Mouse (Mus musculus) midbrain, embryonic 15.5 days (tissue): Measurements from ENCODE around the gene Thnsl1. TPM values are rescaled to one million over a fixed set of nuclear protein-coding genes. Genes with fewer than 3 reads are reported as not detected.
A peak's percentile ranks its signal among the peaks of the same experiment; 100 is the strongest.

Experiments used
- ATAC-seq: fragments of 200-750 bp; cut with Nextera tagmentation; replicated peaks from 2 replicates; pipeline ENCODE4 v1.8.0; 2017; ENCODE audit warnings: moderate TSS enrichment
- H3K27ac ChIP-seq: fragments of 300-500 bp; sonication (generic); 2 replicates; pipeline ENCODE4 v1.5.1; 2015; ENCODE audit warnings: mild to moderate bottlenecking, inconsistent platforms
- H3K27me3 ChIP-seq: fragments of 300-500 bp; sonication (generic); replicated peaks from 2 replicates; pipeline ENCODE4 v1.6.1; 2015; ENCODE audit warnings: inconsistent platforms
- H3K36me3 ChIP-seq: fragments of 300-500 bp; sonication (generic); replicated peaks from 2 replicates; pipeline ENCODE4 v1.6.1; 2015; ENCODE audit warnings: inconsistent platforms
- H3K4me1 ChIP-seq: fragments of 300-500 bp; sonication (generic); 2 replicates; pipeline ENCODE4 v1.6.1; 2015; ENCODE audit warnings: inconsistent platforms
- H3K4me2 ChIP-seq: fragments of 300-500 bp; sonication (generic); 2 replicates; pipeline ENCODE4 v1.6.1; 2015; ENCODE audit warnings: inconsistent platforms, mild to moderate bottlenecking, moderate library complexity
- H3K4me3 ChIP-seq: fragments of 300-500 bp; sonication (generic); 2 replicates; pipeline ENCODE4 v1.5.1; 2015; ENCODE audit warnings: mild to moderate bottlenecking, inconsistent platforms
- H3K9ac ChIP-seq: fragments of 300-500 bp; sonication (generic); 2 replicates; pipeline ENCODE4 v1.6.1; 2015; ENCODE audit warnings: mild to moderate bottlenecking, inconsistent platforms
- H3K9me3 ChIP-seq: fragments of 300-500 bp; sonication (generic); 2 replicates; pipeline ENCODE4 v1.6.1; 2016; ENCODE audit warnings: inconsistent platforms
- WGBS: fragments of 180-500 bp; shearing (Covaris S2); methylation state at CpG from one replicate; pipeline ENCODE4 v1.1.7; 2015; ENCODE audit warnings: mixed read lengths; 5-methylcytosine and 5-hydroxymethylcytosine counted together
- polyA plus RNA-seq: library from polyadenylated mRNA; unstranded; fragments of >200 nt; fragmentation: Nextera tagmentation; extraction: Ambion mirVana; gene quantifications from 2 replicates; pipeline ENCODE4 v1.2.1, GENCODE M21; 2015

The Thnsl1 gene
- polyA plus RNA-seq = 24.4 TPM in 2 replicates

- Histone ChIP-seq H3K4me2 (peak within 1 kb of the TSS; percentile 61), H3K36me3 (no peaks in the 10 kb centered on the region), H3K4me3 (peak within 1 kb of the TSS; percentile 64), H3K9me3 (no peaks in the 10 kb centered on the region), H3K4me1 (peaks cover 24% of the 10 kb centered on the region), H3K27ac (peak within 1 kb of the TSS; percentile 88), H3K27me3 (no peaks in the 10 kb centered on the region), H3K9ac (peak within 1 kb of the TSS; percentile 61)
- 2% methylated on average over 43 of the region's 43 CpGs for WGBS
- peak; percentile 99 for ATAC-seq
These were observed at the start of gene Thnsl1, which contains the start of gene Enkur for GRCm38 (mm10) chr2:21204912-21205830. TSS of gene Thnsl1 (plus strand) at chr2:21205724. TSS of gene Enkur (minus strand) at chr2:21205365.

GRCm38 (mm10) chr2:21164296-21164695 lies 41.2 kb upstream of the Thnsl1 start:
- H3K9ac ChIP-seq = no peak overlapping the region
- no peaks in the 10 kb centered on the region for H3K9me3 ChIP-seq
- 65% methylated on average over 8 of the region's 8 CpGs for WGBS
- no peak overlapping the region for H3K4me2 ChIP-seq
- no peaks in the 10 kb centered on the region for H3K4me1 ChIP-seq
- H3K27ac ChIP-seq = no peak overlapping the region
- no peak overlapping the region for H3K4me3 ChIP-seq
- no peaks in the 10 kb centered on the region for H3K27me3 ChIP-seq
- no peak for ATAC-seq
- no peaks in the 10 kb centered on the region for H3K36me3 ChIP-seq

- no peak overlapping the region for H3K27ac ChIP-seq
- WGBS = 79% methylated on average over 1 of the region's 1 CpGs
- H3K27me3 ChIP-seq = no peaks in the 10 kb centered on the region
- H3K4me2 ChIP-seq = no peak overlapping the region
- no peak for ATAC-seq
- no peaks in the 10 kb centered on the region for H3K36me3 ChIP-seq
- no peak overlapping the region for H3K4me3 ChIP-seq
- H3K9ac ChIP-seq = no peak overlapping the region
- H3K4me1 ChIP-seq = no peaks in the 10 kb centered on the region
- no peaks in the 10 kb centered on the region for H3K9me3 ChIP-seq
These were observed 37.6 kb upstream of the Thnsl1 start for GRCm38 (mm10) chr2:21167916-21168315.

- no peak overlapping the region for H3K27ac ChIP-seq
- no peaks in the 10 kb centered on the region for H3K4me1 ChIP-seq
- no peaks in the 10 kb centered on the region for H3K9me3 ChIP-seq
- H3K4me2 ChIP-seq = no peak overlapping the region
- no peak overlapping the region for H3K4me3 ChIP-seq
- H3K27me3 ChIP-seq = no peaks in the 10 kb centered on the region
- H3K36me3 ChIP-seq = no peaks in the 10 kb centered on the region
- no peak overlapping the region for H3K9ac ChIP-seq
- 94% methylated on average over 3 of the region's 3 CpGs for WGBS
- ATAC-seq = no peak
These were observed 32.7 kb upstream of the Thnsl1 start for GRCm38 (mm10) chr2:21172797-21173196.

GRCm38 (mm10) chr2:21179136-21179535 lies 26.4 kb upstream of the Thnsl1 start:
- Histone ChIP-seq H3K4me1 (no peaks in the 10 kb centered on the region), H3K27ac (no peak overlapping the region), H3K27me3 (no peaks in the 10 kb centered on the region), H3K36me3 (no peaks in the 10 kb centered on the region), H3K4me2 (no peak overlapping the region), H3K9ac (no peak overlapping the region), H3K4me3 (no peak overlapping the region), H3K9me3 (no peaks in the 10 kb centered on the region)
- ATAC-seq = no peak
- 93% methylated on average over 5 of the region's 5 CpGs for WGBS

- no peak overlapping the region for H3K27ac ChIP-seq
- no peaks in the 10 kb centered on the region for H3K4me1 ChIP-seq
- no peaks in the 10 kb centered on the region for H3K27me3 ChIP-seq
- H3K36me3 ChIP-seq = no peaks in the 10 kb centered on the region
- H3K9ac ChIP-seq = no peak overlapping the region
- no peaks in the 10 kb centered on the region for H3K9me3 ChIP-seq
- WGBS = 78% methylated on average over 1 of the region's 1 CpGs
- no peak for ATAC-seq
- no peak overlapping the region for H3K4me3 ChIP-seq
- H3K4me2 ChIP-seq = no peak overlapping the region
These were observed 22.7 kb upstream of the Thnsl1 start for GRCm38 (mm10) chr2:21182811-21183210.

GRCm38 (mm10) chr2:21187576-21187975 lies 17.9 kb upstream of the Thnsl1 start:
- ATAC-seq = no peak
- Histone ChIP-seq H3K4me3 (no peak overlapping the region), H3K9me3 (no peaks in the 10 kb centered on the region), H3K4me2 (no peak overlapping the region), H3K9ac (no peak overlapping the region), H3K27me3 (no peaks in the 10 kb centered on the region), H3K36me3 (no peaks in the 10 kb centered on the region), H3K27ac (no peak overlapping the region), H3K4me1 (no peaks in the 10 kb centered on the region)
- 57% methylated on average over 7 of the region's 7 CpGs for WGBS

GRCm38 (mm10) chr2:21188610-21189009 lies 16.9 kb upstream of the Thnsl1 start:
- no peak overlapping the region for H3K27ac ChIP-seq
- no peak overlapping the region for H3K4me2 ChIP-seq
- 62% methylated on average over 4 of the region's 4 CpGs for WGBS
- peak; percentile 59; the same call in 1 of the 2 replicates for ATAC-seq
- H3K9me3 ChIP-seq = no peaks in the 10 kb centered on the region
- no peak overlapping the region for H3K9ac ChIP-seq
- no peaks in the 10 kb centered on the region for H3K4me1 ChIP-seq
- H3K4me3 ChIP-seq = no peak overlapping the region
- no peaks in the 10 kb centered on the region for H3K27me3 ChIP-seq
- no peaks in the 10 kb centered on the region for H3K36me3 ChIP-seq

- no peaks in the 10 kb centered on the region for H3K36me3 ChIP-seq
- no peaks in the 10 kb centered on the region for H3K4me1 ChIP-seq
- no peak overlapping the region for H3K27ac ChIP-seq
- H3K27me3 ChIP-seq = no peaks in the 10 kb centered on the region
- no peak overlapping the region for H3K4me2 ChIP-seq
- WGBS = 70% methylated on average over 1 of the region's 1 CpGs
- no peak overlapping the region for H3K9ac ChIP-seq
- H3K4me3 ChIP-seq = no peak overlapping the region
- no peak for ATAC-seq
- no peaks in the 10 kb centered on the region for H3K9me3 ChIP-seq
These were observed 14.3 kb upstream of the Thnsl1 start for GRCm38 (mm10) chr2:21191232-21191631.

- Histone ChIP-seq H3K9me3 (no peaks in the 10 kb centered on the region), H3K36me3 (no peaks in the 10 kb centered on the region), H3K4me3 (no peak overlapping the region), H3K4me2 (no peak overlapping the region), H3K9ac (no peak overlapping the region), H3K4me1 (no peaks in the 10 kb centered on the region), H3K27ac (no peak overlapping the region), H3K27me3 (no peaks in the 10 kb centered on the region)
- 91% methylated on average over 5 of the region's 5 CpGs for WGBS
- no peak for ATAC-seq
These were observed 10.3 kb upstream of the Thnsl1 start for GRCm38 (mm10) chr2:21195233-21195632.

- H3K4me2 ChIP-seq = no peak overlapping the region
- no peaks in the 10 kb centered on the region for H3K9me3 ChIP-seq
- H3K36me3 ChIP-seq = no peaks in the 10 kb centered on the region
- no peak overlapping the region for H3K4me3 ChIP-seq
- no peak overlapping the region for H3K27ac ChIP-seq
- no peak overlapping the region for H3K9ac ChIP-seq
- H3K27me3 ChIP-seq = no peaks in the 10 kb centered on the region
- no peak for ATAC-seq
- 65% methylated on average over 3 of the region's 3 CpGs for WGBS
- H3K4me1 ChIP-seq = no peaks in the 10 kb centered on the region
These were observed 6.5 kb upstream of the Thnsl1 start for GRCm38 (mm10) chr2:21199051-21199450.

- H3K4me3 ChIP-seq = no peak overlapping the region
- no peak overlapping the region for H3K9ac ChIP-seq
- H3K4me1 ChIP-seq = peaks cover 20% of the 10 kb centered on the region
- no peaks in the 10 kb centered on the region for H3K36me3 ChIP-seq
- no peaks in the 10 kb centered on the region for H3K27me3 ChIP-seq
- no peak overlapping the region for H3K27ac ChIP-seq
- 88% methylated on average over 2 of the region's 2 CpGs for WGBS
- H3K4me2 ChIP-seq = no peak overlapping the region
- ATAC-seq = no peak
- H3K9me3 ChIP-seq = no peaks in the 10 kb centered on the region
These were observed 2.8 kb upstream of the Thnsl1 start for GRCm38 (mm10) chr2:21202754-21203153.

- peak; percentile 94 for ATAC-seq
- Histone ChIP-seq H3K27me3 (no peaks in the 10 kb centered on the region), H3K9me3 (no peaks in the 10 kb centered on the region), H3K36me3 (no peaks in the 10 kb centered on the region), H3K27ac (peak overlapping the region; percentile 88), H3K9ac (peak overlapping the region; percentile 61), H3K4me1 (peaks cover 24% of the 10 kb centered on the region), H3K4me2 (peak overlapping the region; percentile 61), H3K4me3 (peak overlapping the region; percentile 64)
- under 1% methylated on average over 19 of the region's 19 CpGs for WGBS
These were observed 271 bp downstream of the Thnsl1 start for GRCm38 (mm10) chr2:21205831-21206159.
